In the genomic region with DNA sequence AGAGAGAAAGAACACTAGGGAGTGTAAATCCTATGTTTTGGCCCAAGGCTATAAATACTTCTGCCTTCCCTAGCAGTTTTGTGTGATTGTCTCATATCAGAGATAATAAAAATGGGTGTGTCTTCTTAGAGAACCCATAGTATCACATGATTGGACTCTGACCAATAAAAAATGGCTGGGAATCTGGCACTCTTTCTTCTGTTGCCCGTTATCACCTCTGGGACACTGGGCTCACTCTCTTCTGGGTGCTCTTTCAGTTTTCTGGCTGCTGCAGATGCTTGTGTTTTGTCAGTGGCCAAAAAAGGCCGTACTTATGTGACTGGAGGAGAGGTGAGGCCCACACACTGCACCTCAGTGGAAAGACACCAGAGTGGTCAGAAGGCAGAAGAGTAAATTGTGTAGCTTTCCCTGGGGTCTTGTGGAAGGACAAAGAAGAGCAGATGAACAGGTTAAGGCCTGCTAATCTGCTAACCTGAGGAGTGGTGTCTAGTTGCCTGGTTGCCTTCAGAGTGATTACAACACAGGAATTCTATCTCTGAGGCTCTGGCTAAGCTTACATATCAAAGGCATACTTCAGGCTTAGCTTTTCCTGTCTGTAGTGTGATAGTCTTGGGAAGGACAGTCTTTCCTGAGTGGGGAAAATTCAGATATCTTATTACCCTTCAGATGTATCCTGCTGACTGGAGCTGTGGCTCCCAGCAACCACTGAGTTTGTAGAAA, we compare ENCODE assay signal across 15 mouse cellular contexts.
DNase-seq lines count a peak whose midpoint lies in the region; ATAC-seq and TF ChIP-seq lines count a peak whose summit lies in the region.
"Had no signal": no experiment of that assay in that cellular context is flagged by ENCODE, and none has a peak within 500 bp of the region (broad histone marks: within the 10 kb centered on the region; RNA-seq: fewer than 3 reads in every experiment).

No protein-coding gene starts in this region.

- ATAC-seq in embryonic facial prominence, embryonic 11.5 days (replicated peaks; ENCODE audit: insufficient number of reproducible peaks, low FRiP score, low TSS enrichment, low read depth) = peak; percentile 65; the same call in 1 of the 2 replicates
- ATAC-seq in erythroblast, adult 5-6 weeks (replicated peaks; ENCODE audit: low FRiP score, poor library complexity, severe bottlenecking) = peak; percentile 62
- ATAC-seq in liver, embryonic 13.5 days (ENCODE audit: low read depth) = peak; percentile 91
- no peak for ATAC-seq in forebrain, embryonic 13.5 days
- no peak for ATAC-seq in forebrain, embryonic 12.5 days (ENCODE audit: low FRiP score)
- ATAC-seq in lung, postnatal 0 days = no peak
- ATAC-seq: midbrain, embryonic 13.5 days had no signal

- DNase-seq in embryonic facial prominence, embryonic 11.5 days (ENCODE audit: low spot score) = no peak
- no peak for DNase-seq in embryonic facial prominence, embryonic 10.5 days (ENCODE audit: low spot score)
- DNase-seq in MEL-GATA-1-ER (ENCODE audit: extremely low read depth, low read depth) = peak; percentile 36
- DNase-seq in liver, embryonic 13.5 days = peak; percentile 27
- DNase-seq in lung, postnatal 0 days (ENCODE audit: low spot score) = no peak
- DNase-seq: adrenal gland, postnatal 25 days; cerebellum, adult 9-11 months; gastrocnemius, postnatal 36 days; kidney, adult 2 months; spleen, adult 18-20 months had no signal

- no peak for TF ChIP-seq EP300 in lung, postnatal 0 days (IDR thresholded peaks at IDR 0.05)

- H3K36me3 ChIP-seq in embryonic facial prominence, embryonic 11.5 days (replicated peaks; ENCODE audit: control insufficient read depth, insufficient read depth, low read depth, low read length) = no peaks in the 10 kb centered on the region
- H3K36me3 ChIP-seq in embryonic facial prominence, embryonic 10.5 days (replicated peaks) = no peaks in the 10 kb centered on the region
- H3K36me3 ChIP-seq in liver, embryonic 13.5 days = no peaks in the 10 kb centered on the region
- no peaks in the 10 kb centered on the region for H3K36me3 ChIP-seq in forebrain, embryonic 13.5 days (ENCODE audit: poor library complexity, severe bottlenecking)
- no peaks in the 10 kb centered on the region for H3K36me3 ChIP-seq in forebrain, embryonic 12.5 days (replicated peaks)
- H3K36me3 ChIP-seq in lung, postnatal 0 days (ENCODE audit: insufficient read depth, low read length) = no peaks in the 10 kb centered on the region
- H3K36me3 ChIP-seq: hindbrain, embryonic 10.5 days; midbrain, embryonic 13.5 days had no signal

- TF ChIP-seq CTCF in lung, postnatal 0 days (IDR thresholded peaks at IDR 0.05) = no peak

- H3K9ac ChIP-seq in embryonic facial prominence, embryonic 11.5 days (replicated peaks; ENCODE audit: low read length) = no peak overlapping the region
- H3K9ac ChIP-seq in liver, embryonic 13.5 days = peak overlapping the region; percentile 35
- H3K9ac ChIP-seq in forebrain, embryonic 13.5 days = no peak overlapping the region
- H3K9ac ChIP-seq in forebrain, embryonic 12.5 days = no peak overlapping the region
- no peak overlapping the region for H3K9ac ChIP-seq in lung, postnatal 0 days (replicated peaks; ENCODE audit: low read depth)
- H3K9ac ChIP-seq: midbrain, embryonic 13.5 days had no signal

- H3K27me3 ChIP-seq in embryonic facial prominence, embryonic 11.5 days (ENCODE audit: control insufficient read depth, insufficient read depth, low read length) = no peaks in the 10 kb centered on the region
- H3K27me3 ChIP-seq in embryonic facial prominence, embryonic 10.5 days (replicated peaks; ENCODE audit: low read depth, poor library complexity, severe bottlenecking) = no peaks in the 10 kb centered on the region
- H3K27me3 ChIP-seq in liver, embryonic 13.5 days = no peaks in the 10 kb centered on the region
- H3K27me3 ChIP-seq in forebrain, embryonic 13.5 days = no peaks in the 10 kb centered on the region
- no peaks in the 10 kb centered on the region for H3K27me3 ChIP-seq in forebrain, embryonic 12.5 days
- H3K27me3 ChIP-seq in lung, postnatal 0 days (replicated peaks; ENCODE audit: insufficient read depth, low read length) = no peaks in the 10 kb centered on the region
- H3K27me3 ChIP-seq: midbrain, embryonic 13.5 days had no signal

- H3K4me1 ChIP-seq in embryonic facial prominence, embryonic 11.5 days (ENCODE audit: control insufficient read depth, insufficient read depth, low read length) = no peaks in the 10 kb centered on the region
- H3K4me1 ChIP-seq in embryonic facial prominence, embryonic 10.5 days = peaks cover 5% of the 10 kb centered on the region; the same call in 1 of the 2 replicates
- H3K4me1 ChIP-seq in liver, embryonic 13.5 days (replicated peaks) = peaks cover 17% of the 10 kb centered on the region
- H3K4me1 ChIP-seq in forebrain, embryonic 13.5 days = no peaks in the 10 kb centered on the region
- H3K4me1 ChIP-seq in forebrain, embryonic 12.5 days = no peaks in the 10 kb centered on the region
- no peaks in the 10 kb centered on the region for H3K4me1 ChIP-seq in lung, postnatal 0 days (ENCODE audit: insufficient read depth, low read depth, low read length)
- H3K4me1 ChIP-seq: hindbrain, embryonic 10.5 days had no signal

- no peaks in the 10 kb centered on the region; the same call in 1 of the 2 replicates for H3K9me3 ChIP-seq in embryonic facial prominence, embryonic 11.5 days (replicated peaks; ENCODE audit: control insufficient read depth, low read length)
- no peaks in the 10 kb centered on the region for H3K9me3 ChIP-seq in embryonic facial prominence, embryonic 10.5 days
- no peaks in the 10 kb centered on the region for H3K9me3 ChIP-seq in liver, embryonic 13.5 days (replicated peaks)
- no peaks in the 10 kb centered on the region for H3K9me3 ChIP-seq in forebrain, embryonic 13.5 days (replicated peaks)
- no peaks in the 10 kb centered on the region for H3K9me3 ChIP-seq in forebrain, embryonic 12.5 days
- no peaks in the 10 kb centered on the region for H3K9me3 ChIP-seq in lung, postnatal 0 days (ENCODE audit: low read length)
- H3K9me3 ChIP-seq: hindbrain, embryonic 10.5 days had no signal

- no peak overlapping the region for H3K4me3 ChIP-seq in embryonic facial prominence, embryonic 11.5 days (ENCODE audit: low read depth, low read length)
- H3K4me3 ChIP-seq in embryonic facial prominence, embryonic 10.5 days = no peak overlapping the region
- H3K4me3 ChIP-seq in liver, embryonic 13.5 days (replicated peaks) = no peak overlapping the region
- H3K4me3 ChIP-seq in forebrain, embryonic 13.5 days = no peak overlapping the region
- H3K4me3 ChIP-seq in forebrain, embryonic 12.5 days (replicated peaks) = no peak overlapping the region
- no peak overlapping the region for H3K4me3 ChIP-seq in lung, postnatal 0 days (ENCODE audit: low read depth, low read length)
- H3K4me3 ChIP-seq: hindbrain, embryonic 10.5 days; midbrain, embryonic 13.5 days had no signal

- H3K4me2 ChIP-seq in embryonic facial prominence, embryonic 11.5 days (ENCODE audit: low read depth, low read length) = no peak overlapping the region
- H3K4me2 ChIP-seq in liver, embryonic 13.5 days = peak overlapping the region; percentile 12; the same call in 1 of the 2 replicates
- no peak overlapping the region for H3K4me2 ChIP-seq in forebrain, embryonic 13.5 days
- H3K4me2 ChIP-seq in forebrain, embryonic 12.5 days = no peak overlapping the region
- no peak overlapping the region for H3K4me2 ChIP-seq in lung, postnatal 0 days (replicated peaks; ENCODE audit: low read depth, low read length)
- H3K4me2 ChIP-seq: midbrain, embryonic 13.5 days had no signal

- no peak overlapping the region for H3K27ac ChIP-seq in embryonic facial prominence, embryonic 11.5 days (replicated peaks; ENCODE audit: low read depth, low read length)
- no peak overlapping the region for H3K27ac ChIP-seq in embryonic facial prominence, embryonic 10.5 days (replicated peaks)
- peak overlapping the region; percentile 78 for H3K27ac ChIP-seq in liver, embryonic 13.5 days
- H3K27ac ChIP-seq in forebrain, embryonic 13.5 days = no peak overlapping the region
- H3K27ac ChIP-seq in forebrain, embryonic 12.5 days = no peak overlapping the region
- H3K27ac ChIP-seq in lung, postnatal 0 days (ENCODE audit: low read length) = no peak overlapping the region
- H3K27ac ChIP-seq: hindbrain, embryonic 10.5 days; midbrain, embryonic 13.5 days had no signal

- 81% methylated on average over 2 of the region's 2 CpGs for WGBS in embryonic facial prominence, embryonic 11.5 days
- WGBS in embryonic facial prominence, embryonic 10.5 days = 77% methylated on average over 2 of the region's 2 CpGs
- WGBS in liver, embryonic 13.5 days (ENCODE audit: insufficient replicate concordance) = 16% methylated on average over 2 of the region's 2 CpGs
- 82% methylated on average over 2 of the region's 2 CpGs for WGBS in forebrain, embryonic 13.5 days
- 84% methylated on average over 2 of the region's 2 CpGs for WGBS in forebrain, embryonic 12.5 days
- WGBS in lung, postnatal 0 days = 76% methylated on average over 2 of the region's 2 CpGs

Comparison
In these comparisons a context has a peak if more than half of its experiments do, and no peak if none do; other contexts are left out.
1. ATAC-seq: peak in embryonic facial prominence, embryonic 11.5 days (single experiment), erythroblast, adult 5-6 weeks (single experiment) and liver, embryonic 13.5 days (single experiment); none in forebrain, embryonic 13.5 days (single experiment), forebrain, embryonic 12.5 days (single experiment) and lung, postnatal 0 days (single experiment).
2. DNase-seq: peak in MEL-GATA-1-ER (single experiment) and liver, embryonic 13.5 days (single experiment); none in embryonic facial prominence, embryonic 11.5 days (single experiment), embryonic facial prominence, embryonic 10.5 days (single experiment) and lung, postnatal 0 days (single experiment).